Comparison of ENCODE assay signal across 7 mouse cellular contexts in the genomic region with DNA sequence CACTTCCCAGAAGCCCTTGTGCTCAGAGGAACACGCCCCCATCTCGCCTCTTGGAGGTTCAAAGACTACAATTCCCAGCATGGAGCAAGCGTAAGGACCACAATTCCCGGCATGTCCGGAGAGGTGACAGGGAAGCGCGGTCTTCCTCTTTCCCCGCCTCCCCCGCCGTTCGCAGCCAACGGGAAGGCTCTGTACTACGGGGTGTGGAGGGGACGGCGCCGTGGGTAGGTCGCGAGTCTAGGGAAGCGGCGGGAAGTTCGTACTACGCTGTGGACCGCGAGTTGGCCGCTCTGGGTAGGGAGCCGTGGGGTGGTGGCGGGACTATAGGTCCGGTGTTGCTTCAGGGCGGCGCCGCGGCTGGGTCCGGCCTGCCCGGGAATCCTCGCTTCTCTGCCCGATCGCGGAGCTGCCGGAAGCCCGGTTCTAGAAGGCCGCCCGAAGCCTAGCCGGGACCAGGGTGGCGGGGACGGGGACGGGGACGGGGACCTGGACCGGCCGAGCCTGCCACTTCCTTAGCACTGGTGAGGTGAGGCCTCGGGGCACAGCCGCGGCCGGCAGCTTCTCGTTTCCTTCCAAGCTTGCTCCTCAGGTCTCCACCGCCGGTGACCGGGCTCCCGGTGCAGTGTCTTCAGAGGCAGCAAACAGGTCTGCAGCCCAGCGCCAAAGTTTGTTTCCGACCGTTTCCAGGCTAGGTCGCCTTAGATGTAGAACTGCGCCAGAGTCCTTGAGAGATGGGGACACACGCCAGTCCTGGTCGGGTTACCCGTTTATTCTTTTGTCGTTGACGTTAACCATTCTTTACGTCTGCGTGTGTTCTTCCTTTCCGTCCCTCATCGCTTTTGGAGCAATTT. TPM values are rescaled to one million over a fixed set of nuclear protein-coding genes. Genes with fewer than 3 reads are reported as not detected.
DNase-seq lines count a peak whose midpoint lies in the region; ATAC-seq and TF ChIP-seq lines count a peak whose summit lies in the region.

A gene (plus strand): TSS at position 164 of the 851 bp plus-strand sequence.

- peak; percentile 26; the same call in 1 of the 2 replicates for TF ChIP-seq CTCF in intestine, postnatal 0 days (IDR thresholded peaks at IDR 0.05; ENCODE audit: low read depth)
- TF ChIP-seq CTCF in small intestine, adult 2 months (IDR thresholded peaks at IDR 0.05; ENCODE audit: extremely low read depth, insufficient read length, insufficient replicate concordance, low read depth, low read length) = no peak

- H3K9me3 ChIP-seq in embryonic facial prominence, embryonic 10.5 days = no peaks in the 10 kb centered on the region
- no peaks in the 10 kb centered on the region for H3K9me3 ChIP-seq in intestine, postnatal 0 days (ENCODE audit: control insufficient read depth)
- H3K9me3 ChIP-seq in midbrain, embryonic 12.5 days = no peaks in the 10 kb centered on the region

- H3K4me1 ChIP-seq in embryonic facial prominence, embryonic 10.5 days = peaks cover 9% of the 10 kb centered on the region
- no peaks in the 10 kb centered on the region for H3K4me1 ChIP-seq in intestine, postnatal 0 days (replicated peaks; ENCODE audit: control insufficient read depth, insufficient read depth, low read length)
- H3K4me1 ChIP-seq in midbrain, embryonic 12.5 days = peaks cover 10% of the 10 kb centered on the region
- peaks cover 4% of the 10 kb centered on the region; the same call in 1 of the 2 replicates for H3K4me1 ChIP-seq in small intestine, adult 2 months (ENCODE audit: control insufficient read depth, insufficient read depth, insufficient read length, low read length)

- H3K27ac ChIP-seq in embryonic facial prominence, embryonic 10.5 days (replicated peaks) = peak within 1 kb of the TSS; percentile 89
- H3K27ac ChIP-seq in intestine, postnatal 0 days (ENCODE audit: low read depth, low read length) = peak within 1 kb of the TSS; percentile 68
- peak within 1 kb of the TSS; percentile 52; the same call in 1 of the 2 replicates for H3K27ac ChIP-seq in midbrain, embryonic 12.5 days (replicated peaks)
- H3K27ac ChIP-seq in small intestine, adult 2 months (ENCODE audit: insufficient read depth, low read depth, low read length) = peak within 1 kb of the TSS; percentile 32; the same call in 1 of the 2 replicates

- no peaks in the 10 kb centered on the region for H3K27me3 ChIP-seq in embryonic facial prominence, embryonic 10.5 days (replicated peaks; ENCODE audit: low read depth, poor library complexity, severe bottlenecking)
- no peaks in the 10 kb centered on the region for H3K27me3 ChIP-seq in intestine, postnatal 0 days (replicated peaks; ENCODE audit: control insufficient read depth, insufficient read depth, low read length)
- no peaks in the 10 kb centered on the region for H3K27me3 ChIP-seq in midbrain, embryonic 12.5 days
- H3K27me3 ChIP-seq in small intestine, adult 2 months (ENCODE audit: control insufficient read depth, insufficient read depth, low read length) = no peaks in the 10 kb centered on the region

- peak within 1 kb of the TSS; percentile 88 for H3K4me2 ChIP-seq in intestine, postnatal 0 days (replicated peaks; ENCODE audit: low read depth)
- peak within 1 kb of the TSS; percentile 85 for H3K4me2 ChIP-seq in midbrain, embryonic 12.5 days (replicated peaks)

- peak within 1 kb of the TSS; percentile 93 for H3K4me3 ChIP-seq in embryonic facial prominence, embryonic 10.5 days
- peak within 1 kb of the TSS; percentile 98 for H3K4me3 ChIP-seq in intestine, postnatal 0 days (ENCODE audit: low read depth, low read length)
- H3K4me3 ChIP-seq in midbrain, embryonic 12.5 days = peak within 1 kb of the TSS; percentile 89
- H3K4me3 ChIP-seq in small intestine, adult 2 months (ENCODE audit: low read depth, low read length) = peak within 1 kb of the TSS; percentile 97

- DNase-seq in adrenal gland, postnatal 10 days = peak; percentile 96
- peak; percentile 95 for DNase-seq in embryonic facial prominence, embryonic 10.5 days (ENCODE audit: low spot score)
- DNase-seq in gonadal fat pad, adult 2 months (ENCODE audit: low read depth) = peak; percentile 83
- DNase-seq in left cerebral cortex, postnatal 4 days = peak; percentile 97

- WGBS in embryonic facial prominence, embryonic 10.5 days = 1% methylated on average over 72 of the region's 72 CpGs
- WGBS in intestine, postnatal 0 days = under 1% methylated on average over 71 of the region's 72 CpGs
- WGBS in midbrain, embryonic 12.5 days = under 1% methylated on average over 72 of the region's 72 CpGs
- WGBS in small intestine, adult 2 months = under 1% methylated on average over 72 of the region's 72 CpGs

- ATAC-seq in intestine, postnatal 0 days = peak; percentile 99
- ATAC-seq in midbrain, embryonic 12.5 days (ENCODE audit: low FRiP score, low read depth) = peak; percentile 99

- peak within 1 kb of the TSS; percentile 68 for H3K9ac ChIP-seq in intestine, postnatal 0 days (ENCODE audit: low read depth, low read length)
- H3K9ac ChIP-seq in midbrain, embryonic 12.5 days (replicated peaks) = peak within 1 kb of the TSS; percentile 77

- H3K36me3 ChIP-seq in embryonic facial prominence, embryonic 10.5 days (replicated peaks) = peaks cover 13% of the 10 kb centered on the region
- H3K36me3 ChIP-seq in intestine, postnatal 0 days (ENCODE audit: control insufficient read depth, insufficient read depth) = no peaks in the 10 kb centered on the region
- no peaks in the 10 kb centered on the region for H3K36me3 ChIP-seq in midbrain, embryonic 12.5 days
- H3K36me3 ChIP-seq in small intestine, adult 2 months (ENCODE audit: control insufficient read depth, insufficient read depth, low read length) = no peaks in the 10 kb centered on the region

- intact Hi-C loops in left cerebral cortex, postnatal 4 days (cut with DNase I) = no loop called here

- TF ChIP-seq POLR2A in small intestine, adult 2 months (IDR thresholded peaks at IDR 0.05; ENCODE audit: low read depth, low read length) = peak; percentile 56; the same call in 1 of the 2 replicates

RNA-seq across cellular contexts. Expression of the gene that starts here (rescaled TPM):
- 10 to 100 TPM; 23.3 to 25.1 TPM for total RNA-seq in adrenal gland, postnatal 10 days (2021)
- polyA plus RNA-seq in embryonic facial prominence, embryonic 10.5 days (2016; fragmentation: Nextera tagmentation; extraction: Ambion mirVana) = 113 and 115 TPM in 2 replicates
- polyA plus RNA-seq in gonadal fat pad, adult 2 months (2012; rRNA removed) = 5.9 and 6.0 TPM in 2 replicates
- polyA plus RNA-seq in intestine, postnatal 0 days (2015; fragmentation: Nextera tagmentation; extraction: Ambion mirVana) = 20.4 and 23.0 TPM in 2 replicates
- 10 to 100 TPM; 22.7 to 24.9 TPM for total RNA-seq in left cerebral cortex, postnatal 4 days (2021)
- 77.2 and 78.6 TPM in 2 replicates for polyA plus RNA-seq in midbrain, embryonic 12.5 days (2016; fragmentation: Nextera tagmentation; extraction: Ambion mirVana)
- polyA plus RNA-seq in small intestine, adult 2 months (2012; rRNA removed) = 1.4 and 2.5 TPM in 2 replicates

Comparison
In these comparisons a context has a peak if more than half of its experiments do, and no peak if none do; other contexts are left out.
1. Peak in every context shown above with its lines: DNase-seq, ATAC-seq, H3K4me3 ChIP-seq and H3K27ac ChIP-seq.
2. H3K27ac ChIP-seq: peak in every context shown above with its lines; median percentile 89 in embryonic facial prominence, embryonic 10.5 days; 68 in intestine, postnatal 0 days; 52 in midbrain, embryonic 12.5 days; 32 in small intestine, adult 2 months.